Mouse (Mus musculus) thymus, postnatal 25 days (tissue): ENCODE measurements at regions not wholly inside any gene's neighbourhood (a gene's known extent, or its start where the extent isn't known, plus 50 kb on each side); places are given as distances from the start of the nearest gene placed in this dataset.
"Not testable (repeated sequence)": the region's sequence is repeated elsewhere in the genome, so short reads cannot be mapped to it uniquely, and the experiment has no call there.

Experiments
- DNase-seq: peaks from one replicate; pipeline ENCODE4 v3.0.0; 2022

DNA sequence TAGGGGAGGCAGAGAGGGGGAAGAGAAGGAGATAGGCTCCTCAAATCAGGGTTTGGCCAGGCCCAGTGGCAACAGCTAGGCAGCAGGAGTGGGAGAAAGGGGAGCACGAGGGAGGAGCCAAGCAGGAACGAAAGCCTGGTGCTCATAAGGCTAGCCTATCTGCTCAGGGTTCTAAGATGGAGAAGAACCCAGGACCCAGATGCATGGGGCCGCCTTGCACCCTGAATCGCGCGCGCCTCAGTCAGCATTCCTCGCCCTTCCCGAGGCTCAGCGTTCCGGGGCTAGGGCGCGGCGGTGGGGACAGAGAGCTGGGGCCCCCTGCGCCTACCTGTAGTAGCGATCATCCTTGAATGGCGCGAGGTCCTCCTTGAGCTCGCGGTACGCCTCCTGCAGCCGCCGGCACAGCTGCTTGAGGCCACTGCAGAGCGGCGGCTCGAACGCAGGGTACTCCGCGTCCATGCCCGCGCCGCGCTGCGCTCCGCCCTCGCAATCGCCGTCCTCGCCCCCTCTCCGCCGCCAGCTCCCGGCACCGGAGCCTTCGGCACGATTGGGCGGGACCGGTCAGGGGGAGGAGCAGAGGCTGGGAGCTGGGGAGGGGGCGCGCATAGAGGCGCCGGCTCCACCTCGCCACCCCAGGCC, 60.1 kb downstream of the Dynlt1b start:
- not testable (repeated sequence) for DNase-seq

GRCm38 (mm10) chr17:6490565-6490935, 60.6 kb downstream of the Dynlt1b start:
- DNase-seq = not testable (repeated sequence)

DNA sequence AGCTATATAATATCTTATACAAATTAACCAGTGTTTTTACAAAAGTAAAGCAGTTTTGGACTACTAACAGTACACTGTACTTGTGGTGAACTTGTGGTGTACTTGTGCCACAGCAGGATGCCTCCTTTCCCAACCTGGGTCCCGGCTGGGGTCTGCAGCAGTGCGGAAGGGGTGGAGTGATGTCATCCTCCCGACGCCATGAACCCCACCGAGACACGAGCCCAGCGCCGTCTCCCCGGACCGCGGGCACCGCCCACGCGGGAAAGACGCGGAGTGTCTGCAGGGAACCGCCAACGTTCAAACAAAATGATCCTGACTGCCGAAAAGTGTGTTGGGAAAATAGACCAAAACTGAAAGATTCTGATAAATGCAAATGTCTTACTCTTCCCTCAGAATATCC, 62.6 kb downstream of the Dynlt1b start:
- DNase-seq = peak; percentile 46

DNA sequence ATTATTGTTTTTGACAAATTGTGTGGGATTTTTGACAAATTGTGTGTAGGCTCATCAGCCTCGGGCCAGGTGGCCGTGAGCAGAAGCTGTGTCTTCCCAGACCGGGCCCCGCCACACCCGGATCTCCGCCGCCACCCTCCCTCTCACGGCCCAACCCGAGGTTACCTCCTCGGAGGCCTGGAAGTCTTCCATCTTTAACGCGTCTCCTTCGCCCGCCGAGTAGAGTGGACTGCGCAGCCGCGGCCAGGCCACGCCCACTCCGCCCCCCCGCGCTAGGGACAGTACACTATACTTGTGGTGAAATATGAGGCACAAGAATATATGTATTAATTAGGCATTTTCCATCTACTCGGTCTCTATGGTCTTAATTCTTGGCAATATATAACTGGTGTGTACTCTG, 63.0 kb downstream of the Dynlt1b start:
- peak; percentile 80 for DNase-seq

DNA sequence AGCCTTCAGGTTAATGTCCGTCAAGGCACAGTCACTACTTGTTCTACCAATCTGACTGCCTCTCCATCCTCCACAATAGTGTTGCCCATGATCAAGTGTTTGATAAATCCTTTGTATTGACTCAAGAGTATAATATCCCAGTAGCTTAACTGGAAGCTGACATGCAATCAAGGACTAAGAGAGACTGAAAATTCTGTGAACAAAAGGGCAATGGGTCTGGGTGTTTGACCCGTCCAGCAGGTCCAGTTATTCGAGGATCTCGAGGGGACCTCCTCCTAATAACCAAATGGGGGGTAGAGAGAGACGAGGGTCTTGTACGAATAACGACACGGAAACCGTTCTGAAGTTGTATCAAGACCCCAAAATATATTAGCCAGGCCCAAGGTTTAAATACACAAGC, 66.6 kb downstream of the Dynlt1b start:
- DNase-seq = not testable (repeated sequence)

DNA sequence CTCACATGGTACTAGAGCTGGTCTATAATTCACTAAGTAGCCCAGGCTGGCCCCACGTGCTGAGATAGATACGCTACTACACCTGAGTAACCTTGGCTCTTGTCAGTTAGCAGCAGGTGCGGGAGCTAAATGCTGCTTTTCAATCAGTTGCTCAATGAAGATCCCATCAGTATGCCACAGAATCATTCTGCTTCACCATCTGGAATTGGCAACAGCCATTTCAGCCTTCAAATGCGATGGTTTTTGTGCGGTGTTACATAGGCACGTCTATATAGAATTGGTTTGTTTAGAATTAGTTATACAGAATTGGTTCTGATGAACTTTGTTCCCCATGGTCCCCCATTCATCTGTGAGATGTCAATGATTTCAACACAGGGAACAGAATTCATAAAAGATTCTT, 72.8 kb downstream of the Dynlt1b start:
- DNase-seq = not testable (repeated sequence)

- DNase-seq = not testable (repeated sequence)
These were observed 76.0 kb downstream of the Dynlt1b start for GRCm38 (mm10) chr17:6505896-6506295.

DNA sequence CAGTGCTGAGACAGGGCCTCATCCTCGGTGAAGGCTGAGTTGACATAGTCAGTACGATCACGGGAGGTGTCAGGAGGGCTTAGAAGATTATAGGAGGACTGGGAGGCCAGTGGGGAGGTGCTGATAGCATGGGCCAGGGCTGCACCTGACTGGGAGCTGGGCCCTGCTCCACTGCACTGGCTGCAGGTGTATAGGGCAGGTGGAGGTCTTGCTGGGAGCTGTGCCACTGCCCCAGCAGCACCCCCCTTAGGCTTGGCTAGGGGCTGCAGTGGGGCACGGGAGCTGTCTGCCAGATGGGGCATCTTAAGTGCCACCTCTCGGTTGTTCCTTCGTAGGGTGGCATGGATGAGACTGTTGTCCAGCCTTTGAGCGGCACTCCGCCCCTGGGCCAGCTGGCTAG, 85.2 kb downstream of the Dynlt1b start:
- not testable (repeated sequence) for DNase-seq

DNA sequence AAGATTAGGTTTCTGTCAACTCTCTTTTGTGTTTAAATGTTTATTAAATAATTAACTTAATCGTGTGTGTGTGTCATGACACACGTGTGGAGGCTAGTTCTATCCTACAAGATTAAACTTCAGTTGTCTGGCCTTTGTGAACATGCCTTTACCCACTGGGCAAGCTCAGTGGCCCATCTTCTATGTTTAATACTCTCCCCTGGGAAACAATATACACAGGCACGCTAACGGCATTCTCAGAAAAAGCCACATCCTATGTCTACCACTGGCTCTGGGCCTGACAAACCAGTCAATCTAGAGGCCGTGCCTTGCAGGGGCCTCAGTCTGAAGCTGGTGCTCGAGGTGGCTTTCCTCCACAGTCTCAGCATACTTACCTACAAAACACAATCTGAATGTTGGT, 82.4 kb upstream of the Dynlt1c start:
- DNase-seq = not testable (repeated sequence)

DNA sequence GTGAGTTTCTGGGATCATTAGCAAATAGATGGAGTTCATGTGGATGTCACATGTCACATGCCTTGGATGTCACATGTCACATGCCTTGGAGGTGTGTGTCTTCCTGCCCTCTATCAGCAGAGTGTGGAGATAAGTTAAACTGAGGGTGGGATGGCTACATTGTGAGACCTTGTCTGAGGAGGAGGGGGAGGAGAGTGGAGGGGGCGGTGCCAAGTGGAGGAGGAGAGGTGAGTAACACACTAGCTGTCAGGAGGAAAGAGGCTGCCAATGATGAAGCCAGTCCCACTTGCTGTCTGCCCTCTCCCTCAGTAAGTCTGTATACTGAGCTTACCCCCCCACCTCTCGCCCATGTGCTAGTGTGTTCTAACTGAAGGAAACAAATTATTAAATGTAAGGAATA, 81.5 kb upstream of the Dynlt1c start:
- not testable (repeated sequence) for DNase-seq

DNA sequence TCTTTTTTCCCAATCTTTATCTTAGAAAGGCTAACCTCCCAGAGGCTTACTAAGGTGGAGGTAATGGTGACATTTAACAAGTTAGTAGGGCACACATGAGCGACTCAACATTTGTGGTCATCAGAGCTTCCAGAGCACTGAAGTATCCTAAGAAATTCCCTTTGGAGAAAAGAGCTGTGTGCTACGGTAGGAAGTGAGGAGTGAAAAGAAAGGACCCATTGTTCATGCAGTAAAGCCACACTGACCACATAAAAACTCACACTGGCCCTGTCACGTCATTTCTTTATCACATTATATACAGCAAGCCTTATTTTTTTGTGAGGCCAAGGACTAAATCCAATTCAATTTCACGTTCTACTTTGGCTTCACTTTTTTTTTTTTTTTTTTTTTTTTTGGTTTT, 80.7 kb upstream of the Dynlt1c start:
- DNase-seq = not testable (repeated sequence)

GRCm38 (mm10) chr17:6522185-6522584, 79.3 kb upstream of the Dynlt1c start:
- not testable (repeated sequence) for DNase-seq

DNA sequence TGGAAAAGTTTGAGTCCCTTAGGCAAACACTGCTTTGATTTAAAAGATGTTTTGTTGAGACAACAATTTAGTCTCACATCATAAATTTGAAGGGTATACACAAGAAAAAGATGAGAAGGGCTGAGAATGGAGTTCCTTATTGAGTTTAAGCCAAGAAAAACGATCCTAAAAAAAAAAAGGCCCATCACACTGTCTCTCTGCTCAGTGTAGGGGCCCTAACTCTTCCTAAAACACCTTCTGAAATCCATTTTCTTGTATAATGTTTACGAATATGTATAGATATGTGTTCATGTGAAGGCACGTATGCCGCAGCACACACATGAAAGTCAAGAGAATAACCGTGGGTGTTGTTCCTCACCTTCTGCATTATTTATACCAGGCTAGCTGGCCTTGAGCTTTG, 62.7 kb upstream of the Dynlt1c start:
- not testable (repeated sequence) for DNase-seq

- DNase-seq = not testable (repeated sequence)
These were observed 54.3 kb upstream of the Dynlt1c start for GRCm38 (mm10) chr17:6547064-6547760.

DNA sequence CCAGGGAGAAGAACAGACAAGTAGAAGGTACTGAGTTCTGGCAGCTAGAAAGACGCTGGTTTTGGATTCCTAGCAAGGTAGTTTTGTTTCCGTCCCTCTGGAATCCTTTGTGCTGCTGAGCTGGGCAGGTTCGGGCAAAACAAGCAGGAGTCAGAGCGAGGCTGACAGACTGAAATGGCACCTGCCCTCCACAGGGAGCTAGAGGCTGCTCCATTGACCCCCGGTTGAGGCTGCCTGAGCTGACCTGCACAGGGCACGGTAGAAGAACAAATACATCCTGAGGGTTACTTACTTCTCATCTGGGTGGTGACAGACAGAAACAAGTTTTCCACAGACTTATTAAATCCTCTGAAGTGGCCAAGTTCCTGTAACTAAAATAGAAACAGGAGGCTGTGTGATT, 53.5 kb upstream of the Dynlt1c start:
- DNase-seq = not testable (repeated sequence)
